Mouse (Mus musculus) lung, postnatal 0 days (tissue): Measurements from ENCODE around the gene Akap5.

Experiments
- CTCF ChIP-seq: IDR thresholded peaks from 2 replicates; pipeline ENCODE4 v1.5.1; 2016; ENCODE audit warnings: antibody characterized with exemption, mild to moderate bottlenecking
- EP300 ChIP-seq: IDR thresholded peaks from 2 replicates; pipeline ENCODE4 v1.6.1; 2016; ENCODE audit warnings: antibody characterized with exemption, mild to moderate bottlenecking, control low read depth

DNA sequence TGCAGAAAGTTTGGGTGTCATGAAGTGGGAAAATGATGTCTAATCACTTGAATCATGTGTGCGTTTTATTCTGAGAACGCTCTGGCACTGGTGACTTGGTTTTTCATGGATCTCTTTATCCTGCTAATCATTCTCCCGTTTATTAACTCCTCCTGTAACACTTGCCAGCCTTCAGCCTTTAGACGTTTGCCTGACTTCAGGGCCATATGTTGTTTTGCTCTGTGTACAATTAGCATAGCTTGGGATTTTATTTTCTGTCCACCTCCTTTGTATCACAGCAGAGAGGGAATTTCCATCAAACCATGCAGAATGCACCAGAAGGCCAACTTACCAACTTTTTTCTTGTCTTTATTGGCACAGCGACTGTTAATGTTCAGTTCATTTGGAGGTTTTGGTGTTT, 26.9 kb upstream of the Akap5 start:
- no peak for TF ChIP-seq CTCF
- no peak for TF ChIP-seq EP300
